Mouse (Mus musculus) liver, postnatal 0 days (tissue): ENCODE results near the gene Zpr1. TPM values are rescaled to one million over a fixed set of nuclear protein-coding genes. Genes with fewer than 3 reads are reported as not detected.
"Not testable (repeated sequence)": the region's sequence is repeated elsewhere in the genome, so short reads cannot be mapped to it uniquely, and the experiment has no call there.

ENCODE experiments used
- ATAC-seq: fragments of 200-750 bp; cut with Nextera tagmentation; 2 replicates; pipeline ENCODE4 v1.8.0; 2017; ENCODE audit warnings: mild to moderate bottlenecking, moderate library complexity
- DNase-seq: peaks from one replicate; pipeline ENCODE4 v3.0.0-alpha.2; 2016
- H3K27ac ChIP-seq: fragments of 300-500 bp; sonication (generic); 2 replicates; pipeline ENCODE4 v1.5.1; 2014; ENCODE audit warnings: antibody characterized with exemption, moderate library complexity, mild to moderate bottlenecking, low read depth
- H3K27me3 ChIP-seq: fragments of 300-500 bp; sonication (generic); 2 replicates; pipeline ENCODE4 v1.6.1; 2014; ENCODE audit warnings: low read length, control low read depth, mixed read lengths; ENCODE audit not compliant: insufficient read depth
- H3K36me3 ChIP-seq: fragments of 300-500 bp; sonication (generic); replicated peaks from 2 replicates; pipeline ENCODE4 v1.6.1; 2014; ENCODE audit warnings: mild to moderate bottlenecking, control low read depth, low read length, moderate library complexity, mixed read lengths; ENCODE audit not compliant: insufficient read depth
- H3K4me1 ChIP-seq: fragments of 300-500 bp; sonication (generic); 2 replicates; pipeline ENCODE4 v1.6.1; 2014; ENCODE audit warnings: antibody characterized with exemption, mild to moderate bottlenecking, control low read depth; ENCODE audit not compliant: insufficient read depth
- H3K4me2 ChIP-seq: fragments of 300-500 bp; sonication (generic); 2 replicates; pipeline ENCODE4 v1.6.1; 2014; ENCODE audit warnings: low read depth, mild to moderate bottlenecking, low read length, moderate library complexity, mixed read lengths
- H3K4me3 ChIP-seq: fragments of 300-500 bp; sonication (generic); 2 replicates; pipeline ENCODE4 v1.5.1; 2014; ENCODE audit warnings: low read depth, low read length
- H3K9ac ChIP-seq: fragments of 300-500 bp; sonication (generic); replicated peaks from 2 replicates; pipeline ENCODE4 v1.6.1; 2014; ENCODE audit warnings: mild to moderate bottlenecking, moderate library complexity
- H3K9me3 ChIP-seq: fragments of 300-500 bp; sonication (generic); 2 replicates; pipeline ENCODE4 v1.6.1; 2016; ENCODE audit warnings: mild to moderate bottlenecking, control low read depth, low read length, mixed read lengths
- CTCF ChIP-seq: sonication (generic); IDR thresholded peaks from 2 replicates; pipeline ENCODE4 v1.5.1; 2016; ENCODE audit warnings: antibody characterized with exemption, low read depth
- EP300 ChIP-seq: IDR thresholded peaks from 2 replicates; pipeline ENCODE4 v1.6.1; 2016; ENCODE audit warnings: antibody characterized with exemption, low read depth, mild to moderate bottlenecking
- WGBS: fragments of 180-500 bp; shearing (Covaris S2); extraction: QIAGEN DNeasy Blood & Tissue Kit; methylation state at CpG from one replicate; pipeline ENCODE4 v1.1.7; 2014; ENCODE audit not compliant: insufficient replicate concordance; 5-methylcytosine and 5-hydroxymethylcytosine counted together
- polyA plus RNA-seq: library from polyadenylated mRNA; unstranded; fragments of >200 nt; fragmentation: Nextera tagmentation; extraction: Ambion mirVana; gene quantifications from 2 replicates; pipeline ENCODE4 v1.2.1, GENCODE M21; 2015

The Zpr1 gene
- polyA plus RNA-seq, 1 experiment from 2014 or later: 21.8 TPM

DNA sequence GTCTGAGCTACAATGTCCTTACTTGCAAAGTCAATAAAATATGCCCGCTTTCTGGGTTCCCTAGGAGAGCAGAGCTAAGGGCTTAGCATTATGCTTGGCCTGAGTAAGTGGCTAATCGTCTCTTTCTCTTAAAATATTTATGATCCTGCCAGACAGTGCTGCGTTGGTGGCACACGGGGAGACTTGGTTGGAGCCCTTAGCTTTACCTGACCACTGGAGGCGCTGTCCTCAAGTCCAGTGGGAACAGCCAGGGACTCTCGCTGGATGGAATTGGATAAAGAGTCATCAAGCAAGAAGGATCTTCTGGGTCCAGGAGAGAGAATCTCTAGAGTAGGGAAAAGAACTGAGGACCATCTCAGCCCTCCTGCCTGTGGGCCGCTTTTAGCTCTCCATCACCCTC is 36.3 kb downstream of the Zpr1 start:
- H3K4me1 ChIP-seq: no peaks in the 10 kb centered on the region
- no peak for ATAC-seq
- H3K9ac ChIP-seq: no peak overlapping the region
- no peak overlapping the region for H3K4me3 ChIP-seq
- no peaks in the 10 kb centered on the region for H3K9me3 ChIP-seq
- TF ChIP-seq EP300 (no peak), CTCF (peak; percentile 58)
- H3K36me3 ChIP-seq: no peaks in the 10 kb centered on the region
- H3K4me2 ChIP-seq: no peak overlapping the region
- whole genome bisulfite sequencing: 15% methylated on average over 7 of the region's 7 CpGs
- no peaks in the 10 kb centered on the region for H3K27me3 ChIP-seq
- DNase-seq: peak; percentile 31
- no peak overlapping the region for H3K27ac ChIP-seq

DNA sequence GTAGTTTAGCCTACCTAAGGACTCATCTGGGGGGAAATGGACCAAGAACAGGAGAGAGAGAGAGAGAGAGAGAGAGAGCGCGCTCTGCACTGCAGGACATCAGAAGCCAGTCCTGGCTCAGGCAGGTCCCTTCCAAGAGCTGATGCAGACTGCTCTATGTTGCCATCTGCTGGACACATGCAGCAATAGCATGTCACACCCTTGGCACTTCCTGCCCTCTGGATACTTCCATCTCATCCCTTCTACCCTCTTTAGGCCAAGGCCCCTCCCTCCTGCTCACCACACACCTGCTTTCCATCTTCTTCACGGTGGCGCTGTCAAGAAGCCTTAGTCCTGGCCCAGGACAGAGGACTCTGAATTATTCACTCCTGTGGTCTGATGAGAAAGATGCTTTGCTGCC is 41.6 kb downstream of the Zpr1 start:
- ATAC-seq (no peak), DNase-seq (peak; percentile 74)
- Histone ChIP-seq H3K9ac (no peak overlapping the region), H3K27ac (no peak overlapping the region), H3K4me1 (no peaks in the 10 kb centered on the region), H3K36me3 (no peaks in the 10 kb centered on the region), H3K27me3 (no peaks in the 10 kb centered on the region), H3K4me2 (no peak overlapping the region), H3K9me3 (no peaks in the 10 kb centered on the region), H3K4me3 (no peak overlapping the region)
- TF ChIP-seq CTCF (peak; percentile 96), EP300 (no peak)
- WGBS: 4% methylated on average over 4 of the region's 4 CpGs

DNA sequence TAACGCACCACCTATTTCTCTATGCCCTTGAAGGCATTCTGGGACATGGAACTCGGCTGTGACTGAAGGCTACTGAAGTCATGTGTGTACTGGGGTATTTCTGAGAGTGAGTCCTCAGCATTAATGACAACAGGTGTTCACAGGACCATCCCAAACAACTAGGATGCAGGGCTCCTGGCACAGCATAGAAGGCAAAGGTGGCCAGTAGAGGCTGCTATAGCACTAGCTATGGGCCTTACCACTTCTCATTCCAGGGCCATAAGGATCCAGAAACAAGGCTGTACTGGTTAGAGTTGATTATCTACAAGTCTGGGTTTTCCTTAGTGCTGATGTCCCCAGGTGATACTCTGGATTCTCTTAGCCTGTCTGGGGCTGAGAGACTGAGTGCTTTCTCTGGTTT is 42.1 kb downstream of the Zpr1 start:
- DNase-seq (no peak), ATAC-seq (no peak)
- TF ChIP-seq EP300 (no peak), CTCF (no peak)
- Histone ChIP-seq H3K9ac (no peak overlapping the region), H3K27me3 (no peaks in the 10 kb centered on the region), H3K4me2 (no peak overlapping the region), H3K27ac (no peak overlapping the region), H3K4me3 (no peak overlapping the region), H3K36me3 (no peaks in the 10 kb centered on the region), H3K9me3 (no peaks in the 10 kb centered on the region), H3K4me1 (no peaks in the 10 kb centered on the region)
- WGBS: 42% methylated on average over 2 of the region's 2 CpGs

DNA sequence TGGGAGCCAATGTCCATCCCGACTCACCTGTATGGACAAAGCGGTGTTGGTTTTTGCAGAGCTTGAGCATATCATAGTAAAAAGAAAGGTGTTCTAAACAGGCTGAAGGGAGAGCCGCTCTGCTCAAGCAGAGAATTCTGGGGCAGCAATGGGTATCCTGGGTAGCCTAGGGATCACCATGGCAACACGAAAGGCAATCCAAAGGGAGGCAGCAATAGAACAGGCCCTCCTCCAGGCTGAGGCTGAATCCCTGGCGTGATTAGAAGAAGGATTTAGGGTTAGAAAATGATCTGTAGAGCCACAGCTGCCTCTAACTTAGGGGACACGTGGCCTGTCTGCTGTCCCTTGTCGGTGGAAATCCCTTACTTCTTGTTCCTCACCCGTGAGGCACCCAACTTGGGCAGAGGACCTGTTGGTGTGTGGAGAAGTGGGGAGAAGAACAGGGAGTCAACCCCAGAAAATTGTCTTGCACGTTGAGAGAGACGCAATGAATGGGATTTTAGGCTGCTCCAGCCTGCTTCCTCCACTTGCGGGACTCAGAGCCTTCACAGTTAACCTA is 43.0 kb downstream of the Zpr1 start:
- Histone ChIP-seq H3K9me3 (no peaks in the 10 kb centered on the region), H3K27ac (no peak overlapping the region), H3K27me3 (no peaks in the 10 kb centered on the region), H3K4me1 (no peaks in the 10 kb centered on the region), H3K4me2 (no peak overlapping the region), H3K36me3 (no peaks in the 10 kb centered on the region), H3K9ac (no peak overlapping the region), H3K4me3 (no peak overlapping the region)
- no peak for DNase-seq
- TF ChIP-seq CTCF (no peak), EP300 (no peak)
- 57% methylated on average over 11 of the region's 11 CpGs for WGBS
- no peak for ATAC-seq

DNA sequence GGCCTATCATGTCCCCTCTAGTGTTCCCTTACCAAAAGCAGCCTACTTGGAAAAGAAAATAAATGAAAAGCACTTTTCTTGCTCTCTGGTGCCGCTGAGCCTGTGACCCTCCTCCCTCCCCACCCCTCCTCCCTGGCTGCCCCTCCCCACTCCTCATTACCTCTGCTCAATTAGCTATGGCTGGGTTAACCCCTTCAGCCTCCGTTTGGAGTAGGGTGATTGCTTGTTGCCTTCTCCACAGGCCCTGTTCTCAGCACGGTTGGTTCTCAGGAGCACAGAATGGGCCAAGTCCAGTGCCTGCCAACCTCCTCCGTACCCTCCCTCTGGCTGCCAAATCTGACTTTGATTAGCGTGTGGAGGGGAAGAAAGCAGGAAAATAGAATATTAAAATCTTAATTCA is 43.5 kb downstream of the Zpr1 start:
- H3K9me3 ChIP-seq: no peaks in the 10 kb centered on the region
- H3K4me2 ChIP-seq: no peak overlapping the region

DNA sequence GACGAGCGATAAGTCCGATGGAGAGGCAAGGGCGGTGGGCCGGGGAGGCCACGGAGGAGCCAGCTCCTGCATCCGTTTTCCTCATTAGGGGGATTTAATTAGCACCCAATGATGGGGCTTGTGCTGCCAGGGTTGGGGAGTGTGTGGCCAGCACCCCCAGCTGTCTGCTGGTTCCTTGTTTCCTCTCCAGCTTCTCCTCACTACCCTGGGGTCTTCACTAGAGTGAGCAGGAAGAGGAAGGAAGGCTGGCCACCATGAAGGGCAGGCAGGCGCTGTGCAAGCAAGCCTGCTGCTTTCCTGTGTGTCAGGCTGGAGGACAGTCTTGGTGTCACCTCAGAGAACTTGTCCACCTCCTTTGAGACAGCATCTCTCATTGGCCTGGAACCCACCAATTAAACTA is 44.0 kb downstream of the Zpr1 start:
- no peaks in the 10 kb centered on the region for H3K36me3 ChIP-seq
- H3K27me3 ChIP-seq: no peaks in the 10 kb centered on the region
- H3K9ac ChIP-seq: no peak overlapping the region
- H3K4me1 ChIP-seq: no peaks in the 10 kb centered on the region
- no peak overlapping the region for H3K27ac ChIP-seq
- ATAC-seq (no peak), DNase-seq (no peak)
- H3K4me2 ChIP-seq: no peak overlapping the region
- H3K4me3 ChIP-seq: no peak overlapping the region
- H3K9me3 ChIP-seq: no peaks in the 10 kb centered on the region
- no peak for TF ChIP-seq CTCF
- no peak for TF ChIP-seq EP300
- 68% methylated on average over 8 of the region's 8 CpGs for WGBS

More for the DNA sequence above, 43.5 kb downstream of the Zpr1 start:
- no peak for DNase-seq
- no peak overlapping the region for H3K4me3 ChIP-seq
- 53% methylated on average over 5 of the region's 5 CpGs for WGBS
- no peak overlapping the region for H3K9ac ChIP-seq
- no peaks in the 10 kb centered on the region for H3K36me3 ChIP-seq
- H3K27me3 ChIP-seq: no peaks in the 10 kb centered on the region
- no peak overlapping the region for H3K27ac ChIP-seq
- no peaks in the 10 kb centered on the region for H3K4me1 ChIP-seq
- TF ChIP-seq EP300 (no peak), CTCF (no peak)
- no peak for ATAC-seq

DNA sequence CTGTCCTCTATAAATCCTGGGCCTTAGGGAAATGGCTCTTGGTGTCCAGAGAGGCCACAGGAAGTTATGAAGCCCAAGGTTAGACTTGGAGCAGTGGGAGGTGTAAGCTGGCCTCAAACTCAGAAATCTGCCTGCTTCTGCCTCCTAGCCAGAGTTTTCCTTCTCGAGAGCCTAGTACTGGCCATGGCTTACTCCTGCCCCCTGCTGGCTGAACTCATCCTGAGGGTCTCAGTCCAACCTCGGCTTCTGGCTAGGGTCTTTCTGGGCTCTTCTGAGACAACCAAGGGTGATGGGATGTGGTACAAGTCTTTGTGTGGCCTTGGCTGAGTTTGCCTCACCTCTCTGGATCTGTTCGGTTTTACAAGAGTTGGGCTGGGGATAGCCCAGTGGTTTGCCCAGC is 45.1 kb downstream of the Zpr1 start:
- TF ChIP-seq CTCF: peak; percentile 30
- TF ChIP-seq EP300: no peak
- no peak for ATAC-seq
- 89% methylated on average over 3 of the region's 3 CpGs for WGBS

DNA sequence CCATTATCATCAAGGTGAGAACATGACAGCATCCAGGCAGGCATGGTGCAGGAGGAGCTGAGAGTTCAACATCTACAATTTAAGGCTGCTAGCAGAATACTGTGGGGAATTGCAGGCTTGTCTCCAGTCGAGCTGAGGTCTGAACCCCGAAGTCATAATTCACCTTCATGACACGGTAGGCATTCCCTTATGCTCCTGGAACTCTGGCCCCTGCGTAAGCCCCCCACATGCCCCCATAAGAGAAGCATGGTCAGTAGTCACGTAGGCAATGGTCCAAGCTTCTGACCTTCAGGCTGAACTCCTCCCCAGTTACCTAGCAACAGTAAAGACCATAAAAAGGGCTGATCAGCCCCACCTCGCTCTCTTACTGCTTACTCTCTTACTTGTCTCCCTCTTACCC is 47.0 kb downstream of the Zpr1 start, which contains the start of gene 4931429L15Rik:
Gene 4931429L15Rik (minus strand): TSS at position 101 of the 400 bp plus-strand sequence.
- H3K4me2 ChIP-seq, H3K27ac ChIP-seq, H3K4me3 ChIP-seq, H3K27me3 ChIP-seq, ATAC-seq, H3K36me3 ChIP-seq, H3K9ac ChIP-seq, H3K4me1 ChIP-seq, H3K9me3 ChIP-seq, DNase-seq: not testable (repeated sequence)
- 74% methylated on average over 6 of the region's 6 CpGs for WGBS

More for the DNA sequence above, 45.1 kb downstream of the Zpr1 start:
- no peaks in the 10 kb centered on the region for H3K36me3 ChIP-seq
- H3K4me3 ChIP-seq: no peak overlapping the region
- no peak overlapping the region for H3K27ac ChIP-seq
- no peak overlapping the region for H3K9ac ChIP-seq
- H3K4me2 ChIP-seq: no peak overlapping the region
- DNase-seq: no peak
- no peaks in the 10 kb centered on the region for H3K9me3 ChIP-seq
- H3K4me1 ChIP-seq: no peaks in the 10 kb centered on the region
- H3K27me3 ChIP-seq: no peaks in the 10 kb centered on the region
